Mouse (Mus musculus): ENCODE results near the gene Plxnb1. TPM values are rescaled to one million over a fixed set of nuclear protein-coding genes. Genes with fewer than 3 reads are reported as not detected.

The Plxnb1 gene
- 15.8 and 17.5 TPM in 2 replicates for polyA plus RNA-seq (2014; fragmentation: Nextera tagmentation; extraction: Ambion mirVana)

GRCm38 (mm10) chr9:109095137-109095982 is at the start of gene Plxnb1:
TSS of gene Plxnb1 (plus strand) at chr9:109095389.
- Histone ChIP-seq H3K27me3 (ENCODE audit: control insufficient read depth, insufficient read depth, low read length) (no peaks in the 10 kb centered on the region), H3K9ac (replicated peaks; ENCODE audit: low read depth, low read length) (peak within 1 kb of the TSS; percentile 92), H3K4me1 (ENCODE audit: control insufficient read depth, insufficient read depth, low read length) (peaks cover 40% of the 10 kb centered on the region), H3K9me3 (ENCODE audit: control insufficient read depth, low read depth, low read length) (no peaks in the 10 kb centered on the region), H3K36me3 (ENCODE audit: control insufficient read depth, insufficient read depth, low read length) (peaks cover 15% of the 10 kb centered on the region), H3K27ac (ENCODE audit: low read length) (peak within 1 kb of the TSS; percentile 100), H3K4me2 (replicated peaks; ENCODE audit: low read depth, low read length) (peak within 1 kb of the TSS; percentile 81), H3K4me3 (ENCODE audit: low read depth, low read length) (peak within 1 kb of the TSS; percentile 79)
- WGBS = under 1% methylated on average over 83 of the region's 102 CpGs
- ATAC-seq (ENCODE audit: insufficient number of reproducible peaks, insufficient read depth, low FRiP score, low read depth) = peak; percentile 54

- no peak overlapping the region for H3K4me2 ChIP-seq (replicated peaks; ENCODE audit: low read depth, low read length)
- no peaks in the 10 kb centered on the region for H3K27me3 ChIP-seq (ENCODE audit: control insufficient read depth, insufficient read depth, low read length)
- no peak for ATAC-seq (ENCODE audit: insufficient number of reproducible peaks, insufficient read depth, low FRiP score, low read depth)
- no peaks in the 10 kb centered on the region for H3K4me1 ChIP-seq (ENCODE audit: control insufficient read depth, insufficient read depth, low read length)
- no peak overlapping the region for H3K4me3 ChIP-seq (ENCODE audit: low read depth, low read length)
- H3K9ac ChIP-seq (replicated peaks; ENCODE audit: low read depth, low read length) = no peak overlapping the region
- H3K27ac ChIP-seq (ENCODE audit: low read length) = no peak overlapping the region
- H3K9me3 ChIP-seq (ENCODE audit: control insufficient read depth, low read depth, low read length) = no peaks in the 10 kb centered on the region
- H3K36me3 ChIP-seq (ENCODE audit: control insufficient read depth, insufficient read depth, low read length) = no peaks in the 10 kb centered on the region; the same call in 1 of the 2 replicates
- 48% methylated on average over 5 of the region's 5 CpGs for WGBS
These were observed 48.9 kb upstream of the Plxnb1 start for GRCm38 (mm10) chr9:109046306-109046705.

GRCm38 (mm10) chr9:109049316-109049715 is 45.9 kb upstream of the Plxnb1 start:
- H3K9ac ChIP-seq (replicated peaks; ENCODE audit: low read depth, low read length) = no peak overlapping the region
- no peaks in the 10 kb centered on the region for H3K27me3 ChIP-seq (ENCODE audit: control insufficient read depth, insufficient read depth, low read length)
- H3K36me3 ChIP-seq (ENCODE audit: control insufficient read depth, insufficient read depth, low read length) = no peaks in the 10 kb centered on the region; the same call in 1 of the 2 replicates
- WGBS = 65% methylated on average over 7 of the region's 7 CpGs
- H3K27ac ChIP-seq (ENCODE audit: low read length) = no peak overlapping the region
- H3K4me2 ChIP-seq (replicated peaks; ENCODE audit: low read depth, low read length) = no peak overlapping the region
- ATAC-seq (ENCODE audit: insufficient number of reproducible peaks, insufficient read depth, low FRiP score, low read depth) = no peak
- no peaks in the 10 kb centered on the region for H3K4me1 ChIP-seq (ENCODE audit: control insufficient read depth, insufficient read depth, low read length)
- no peak overlapping the region for H3K4me3 ChIP-seq (ENCODE audit: low read depth, low read length)
- H3K9me3 ChIP-seq (ENCODE audit: control insufficient read depth, low read depth, low read length) = no peaks in the 10 kb centered on the region

GRCm38 (mm10) chr9:109049996-109050673 is 45.1 kb upstream of the Plxnb1 start:
- Histone ChIP-seq H3K4me1 (ENCODE audit: control insufficient read depth, insufficient read depth, low read length) (peaks cover 2% of the 10 kb centered on the region; the same call in 1 of the 2 replicates), H3K4me3 (ENCODE audit: low read depth, low read length) (no peak overlapping the region), H3K9me3 (ENCODE audit: control insufficient read depth, low read depth, low read length) (no peaks in the 10 kb centered on the region), H3K27ac (ENCODE audit: low read length) (no peak overlapping the region), H3K9ac (replicated peaks; ENCODE audit: low read depth, low read length) (no peak overlapping the region), H3K4me2 (replicated peaks; ENCODE audit: low read depth, low read length) (no peak overlapping the region), H3K27me3 (ENCODE audit: control insufficient read depth, insufficient read depth, low read length) (no peaks in the 10 kb centered on the region), H3K36me3 (ENCODE audit: control insufficient read depth, insufficient read depth, low read length) (no peaks in the 10 kb centered on the region; the same call in 1 of the 2 replicates)
- 80% methylated on average over 9 of the region's 9 CpGs for WGBS
- ATAC-seq (ENCODE audit: insufficient number of reproducible peaks, insufficient read depth, low FRiP score, low read depth) = no peak

DNA sequence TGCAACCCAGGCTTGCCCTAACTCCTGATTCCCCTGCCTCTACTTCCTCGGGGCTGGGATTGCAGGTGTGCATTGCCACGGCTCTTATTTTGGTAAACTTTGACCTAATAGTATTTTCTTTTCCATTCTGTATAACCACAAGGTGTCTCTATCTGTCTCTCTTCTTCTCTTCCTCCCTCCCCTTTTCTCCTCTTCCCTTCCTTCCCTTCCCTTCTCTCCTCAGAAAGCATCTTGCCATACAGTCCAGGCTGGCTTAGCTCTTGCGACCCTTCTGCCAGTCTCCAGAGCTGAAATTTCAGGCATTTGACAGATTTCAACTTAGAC is 44.6 kb upstream of the Plxnb1 start:
- no peaks in the 10 kb centered on the region; the same call in 1 of the 2 replicates for H3K36me3 ChIP-seq (ENCODE audit: control insufficient read depth, insufficient read depth, low read length)
- H3K9ac ChIP-seq (replicated peaks; ENCODE audit: low read depth, low read length) = no peak overlapping the region
- no peak overlapping the region for H3K4me3 ChIP-seq (ENCODE audit: low read depth, low read length)
- WGBS = 63% methylated on average over 3 of the region's 3 CpGs
- ATAC-seq (ENCODE audit: insufficient number of reproducible peaks, insufficient read depth, low FRiP score, low read depth) = no peak
- H3K4me1 ChIP-seq (ENCODE audit: control insufficient read depth, insufficient read depth, low read length) = peaks cover 7% of the 10 kb centered on the region; the same call in 1 of the 2 replicates
- no peaks in the 10 kb centered on the region for H3K27me3 ChIP-seq (ENCODE audit: control insufficient read depth, insufficient read depth, low read length)
- H3K27ac ChIP-seq (ENCODE audit: low read length) = no peak overlapping the region
- no peak overlapping the region for H3K4me2 ChIP-seq (replicated peaks; ENCODE audit: low read depth, low read length)
- H3K9me3 ChIP-seq (ENCODE audit: control insufficient read depth, low read depth, low read length) = no peaks in the 10 kb centered on the region

GRCm38 (mm10) chr9:109051011-109051501 is 44.1 kb upstream of the Plxnb1 start:
- Histone ChIP-seq H3K9me3 (ENCODE audit: control insufficient read depth, low read depth, low read length) (no peaks in the 10 kb centered on the region), H3K27ac (ENCODE audit: low read length) (no peak overlapping the region), H3K9ac (replicated peaks; ENCODE audit: low read depth, low read length) (no peak overlapping the region), H3K4me1 (ENCODE audit: control insufficient read depth, insufficient read depth, low read length) (peaks cover 7% of the 10 kb centered on the region; the same call in 1 of the 2 replicates), H3K4me2 (replicated peaks; ENCODE audit: low read depth, low read length) (no peak overlapping the region), H3K4me3 (ENCODE audit: low read depth, low read length) (no peak overlapping the region), H3K36me3 (ENCODE audit: control insufficient read depth, insufficient read depth, low read length) (peaks cover under 1% of the 10 kb centered on the region; the same call in 1 of the 2 replicates), H3K27me3 (ENCODE audit: control insufficient read depth, insufficient read depth, low read length) (no peaks in the 10 kb centered on the region)
- 87% methylated on average over 13 of the region's 13 CpGs for WGBS
- ATAC-seq (ENCODE audit: insufficient number of reproducible peaks, insufficient read depth, low FRiP score, low read depth) = no peak

GRCm38 (mm10) chr9:109051651-109052489 is 43.3 kb upstream of the Plxnb1 start:
- peaks cover 7% of the 10 kb centered on the region; the same call in 1 of the 2 replicates for H3K4me1 ChIP-seq (ENCODE audit: control insufficient read depth, insufficient read depth, low read length)
- no peak overlapping the region for H3K9ac ChIP-seq (replicated peaks; ENCODE audit: low read depth, low read length)
- 90% methylated on average over 10 of the region's 10 CpGs for WGBS
- no peaks in the 10 kb centered on the region for H3K9me3 ChIP-seq (ENCODE audit: control insufficient read depth, low read depth, low read length)
- H3K4me2 ChIP-seq (replicated peaks; ENCODE audit: low read depth, low read length) = no peak overlapping the region
- no peak overlapping the region for H3K4me3 ChIP-seq (ENCODE audit: low read depth, low read length)
- H3K36me3 ChIP-seq (ENCODE audit: control insufficient read depth, insufficient read depth, low read length) = peaks cover 2% of the 10 kb centered on the region
- ATAC-seq (ENCODE audit: insufficient number of reproducible peaks, insufficient read depth, low FRiP score, low read depth) = no peak
- no peak overlapping the region for H3K27ac ChIP-seq (ENCODE audit: low read length)
- H3K27me3 ChIP-seq (ENCODE audit: control insufficient read depth, insufficient read depth, low read length) = no peaks in the 10 kb centered on the region

Data from stomach, embryonic 14.5 days (tissue).